Mouse (Mus musculus): Measurements from ENCODE around the gene Unc45a.
A peak's percentile ranks its signal among the peaks of the same experiment; 100 is the strongest.

The Unc45a gene

DNA sequence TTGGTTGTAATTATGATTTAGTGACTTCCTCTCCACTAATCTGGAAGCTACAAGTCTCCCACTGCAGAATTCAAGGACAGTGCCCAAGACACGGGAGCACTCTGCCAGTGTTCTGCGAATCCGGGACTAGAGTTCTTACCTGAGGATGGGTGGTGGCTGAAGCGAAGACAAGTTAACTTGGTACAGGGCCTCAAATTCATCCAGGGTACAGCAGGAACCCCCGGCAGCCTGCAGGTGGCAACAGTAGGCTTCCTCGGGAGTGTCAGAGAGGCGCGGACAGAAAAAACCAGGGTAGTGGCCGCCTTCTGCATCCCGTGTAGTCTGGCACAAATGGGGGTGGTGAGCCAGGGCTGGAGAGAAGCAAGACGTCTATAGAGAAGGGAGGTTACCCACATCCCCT, at the start of gene Unc45a:
Gene Unc45a, minus strand, starts transcription at position 213 of the 400 bp plus-strand sequence.
- DNase-seq (ENCODE audit: low spot score in 2 of 2) = peak; percentile 61 to 76

GRCm38 (mm10) chr7:80387633-80388543, 47.1 kb upstream of the Unc45a start, which contains the start of gene Fes:
TSS of gene Fes (minus strand) at chr7:80387946.
- peak; percentile 44 to 51 for DNase-seq (ENCODE audit: low spot score in 2 of 2)

- no peak for DNase-seq (ENCODE audit: low spot score in 2 of 2)
Measured at GRCm38 (mm10) chr7:80387033-80387632, 46.3 kb upstream of the Unc45a start.

DNA sequence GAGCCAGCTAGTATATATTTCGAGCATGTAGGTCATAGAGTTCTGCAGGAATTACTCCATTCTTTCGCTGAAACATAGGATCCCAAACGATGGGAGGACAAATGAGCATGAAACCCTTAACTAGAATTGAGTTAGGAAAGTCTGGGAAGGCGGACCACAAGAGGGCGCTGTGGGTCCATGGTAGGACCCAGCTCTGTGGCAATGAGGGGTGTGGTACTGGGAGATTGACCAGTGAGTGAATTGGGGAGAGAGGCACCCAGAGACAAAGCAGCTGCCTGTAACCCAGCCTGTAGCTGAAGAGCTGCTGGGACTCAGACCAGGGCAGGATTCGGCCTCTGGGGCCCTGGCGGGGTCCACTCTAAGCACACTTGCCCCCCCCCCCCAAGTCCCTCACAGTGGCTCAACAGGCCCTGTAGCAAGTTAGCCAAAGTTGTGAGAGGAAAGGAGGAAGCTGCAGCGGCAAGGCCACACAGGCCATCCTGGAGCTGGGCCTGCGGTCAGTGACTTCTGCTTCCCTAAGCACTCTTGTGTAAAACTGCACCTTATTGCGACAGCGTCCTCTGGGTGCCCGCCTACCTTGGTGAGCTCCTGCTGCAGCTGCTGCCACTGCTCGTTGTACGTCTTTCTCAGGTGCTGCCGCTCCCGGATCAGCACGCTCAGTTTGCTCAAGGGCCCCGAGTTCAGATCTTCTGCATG, 45.6 kb upstream of the Unc45a start:
- DNase-seq (ENCODE audit: low spot score in 2 of 2) = peak; percentile 86 to 88

- DNase-seq (ENCODE audit: low spot score in 2 of 2) = no peak
Measured at GRCm38 (mm10) chr7:80382919-80383318, 42.1 kb upstream of the Unc45a start.

- DNase-seq (ENCODE audit: low spot score in 2 of 2) = peak in 1 of 2 experiments; percentile 49
Measured at GRCm38 (mm10) chr7:80379531-80379930, 38.7 kb upstream of the Unc45a start.

- DNase-seq (ENCODE audit: low spot score in 2 of 2) = peak; percentile 59 to 77
Measured at GRCm38 (mm10) chr7:80377471-80377870, 36.7 kb upstream of the Unc45a start.

GRCm38 (mm10) chr7:80376192-80376591, 35.4 kb upstream of the Unc45a start:
- no peak for DNase-seq (ENCODE audit: low spot score in 2 of 2)

DNA sequence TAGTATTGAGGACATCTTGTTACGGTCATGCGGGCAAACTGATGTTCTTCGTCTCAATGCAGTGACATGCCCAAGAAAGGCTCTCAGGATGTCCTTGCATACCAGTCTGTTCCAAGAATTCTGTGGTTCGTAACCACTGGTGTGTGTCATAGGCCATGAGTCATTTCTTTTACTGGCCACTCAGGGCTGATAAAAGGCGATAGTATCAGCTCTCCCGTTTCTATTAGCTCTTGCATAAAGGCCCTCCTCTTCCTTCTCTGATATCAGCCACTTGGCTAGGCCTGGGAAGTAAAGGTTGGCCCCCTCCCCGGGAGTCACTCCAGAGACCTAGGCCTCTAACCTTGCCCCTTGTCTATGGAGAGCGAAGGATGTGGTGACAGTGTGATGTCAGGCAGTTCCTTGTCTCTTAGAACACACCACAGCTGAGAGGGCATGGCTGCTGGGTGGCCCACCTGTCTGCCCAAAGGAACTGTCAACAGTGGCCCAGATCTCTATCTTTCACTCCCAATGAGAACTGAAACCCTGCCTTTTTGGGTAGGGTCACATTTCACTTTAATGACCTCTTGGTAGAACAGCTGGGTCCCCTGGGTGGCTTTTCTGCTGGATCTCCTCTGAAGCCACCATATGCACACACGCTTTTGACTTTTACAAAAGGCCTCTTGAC, 34.7 kb upstream of the Unc45a start:
- DNase-seq (ENCODE audit: low spot score in 2 of 2) = no peak

DNA sequence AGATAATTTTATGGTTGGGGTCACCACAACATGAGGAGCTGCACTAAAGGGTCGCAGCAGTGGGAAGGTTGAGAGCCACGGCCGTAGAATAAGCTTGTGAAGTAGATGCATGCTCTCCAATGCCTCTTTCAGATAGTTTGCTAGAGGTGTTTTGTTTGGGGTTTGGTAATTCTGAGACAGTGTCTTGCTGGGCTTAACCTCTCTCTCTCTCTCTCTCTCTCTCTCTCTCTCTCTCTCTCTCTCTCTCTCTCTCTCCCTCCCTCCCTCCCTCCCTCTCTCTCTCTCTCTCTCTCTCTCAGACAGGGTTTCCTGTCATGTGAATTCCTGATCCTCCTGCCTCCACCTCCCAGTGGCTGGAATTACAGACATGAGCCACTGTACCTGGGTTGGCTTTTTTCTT, 33.9 kb upstream of the Unc45a start:
- no peak for DNase-seq (ENCODE audit: low spot score in 2 of 2)

- DNase-seq (ENCODE audit: low spot score in 2 of 2) = no peak
Measured at GRCm38 (mm10) chr7:80374280-80374679, 33.5 kb upstream of the Unc45a start.

GRCm38 (mm10) chr7:80373850-80374249, 33.0 kb upstream of the Unc45a start:
- DNase-seq (ENCODE audit: low spot score in 2 of 2) = no peak

DNA sequence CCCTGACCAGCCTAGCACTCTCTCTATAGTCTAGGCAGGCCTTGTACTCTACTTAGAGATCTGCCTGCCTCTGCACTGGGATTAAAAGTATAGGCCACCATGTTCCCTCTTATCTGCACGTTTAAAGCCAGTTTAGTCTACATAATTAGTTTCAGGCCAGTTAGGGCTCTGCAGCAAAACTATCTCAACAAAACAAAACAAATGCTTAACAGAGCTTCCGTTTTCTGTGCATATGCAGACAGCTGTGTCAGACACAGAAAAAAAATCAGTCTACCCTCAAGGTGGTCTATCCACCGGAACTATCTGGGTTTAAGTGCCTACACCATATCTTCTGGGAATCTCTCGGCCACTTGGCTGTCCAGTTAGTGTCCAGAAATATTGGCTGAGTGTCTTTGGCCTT, 32.5 kb upstream of the Unc45a start:
- no peak for DNase-seq (ENCODE audit: low spot score in 2 of 2)

DNA sequence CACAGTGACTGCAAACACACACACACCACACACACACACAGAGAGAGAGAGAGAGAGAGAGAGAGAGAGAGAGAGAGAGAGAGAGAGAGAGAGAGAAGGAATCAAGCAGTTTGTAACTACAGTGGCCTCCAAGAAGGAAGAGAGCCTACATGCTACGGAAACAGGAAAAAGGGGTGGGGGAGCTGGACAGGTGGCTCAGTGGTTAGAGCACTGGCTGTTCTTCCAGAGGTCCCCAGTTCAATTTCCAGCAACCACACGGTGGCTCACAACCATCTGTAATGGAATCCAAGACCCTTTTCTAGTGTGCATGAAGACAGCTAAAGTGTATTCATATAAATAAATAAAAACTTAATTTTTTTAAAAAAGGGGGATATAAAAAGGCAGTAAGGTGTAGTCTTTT, 31.9 kb upstream of the Unc45a start:
- DNase-seq (ENCODE audit: low spot score in 2 of 2) = no peak

GRCm38 (mm10) chr7:80372166-80372565, 31.4 kb upstream of the Unc45a start:
- DNase-seq (ENCODE audit: low spot score in 2 of 2) = peak in 1 of 2 experiments; percentile 48

DNA sequence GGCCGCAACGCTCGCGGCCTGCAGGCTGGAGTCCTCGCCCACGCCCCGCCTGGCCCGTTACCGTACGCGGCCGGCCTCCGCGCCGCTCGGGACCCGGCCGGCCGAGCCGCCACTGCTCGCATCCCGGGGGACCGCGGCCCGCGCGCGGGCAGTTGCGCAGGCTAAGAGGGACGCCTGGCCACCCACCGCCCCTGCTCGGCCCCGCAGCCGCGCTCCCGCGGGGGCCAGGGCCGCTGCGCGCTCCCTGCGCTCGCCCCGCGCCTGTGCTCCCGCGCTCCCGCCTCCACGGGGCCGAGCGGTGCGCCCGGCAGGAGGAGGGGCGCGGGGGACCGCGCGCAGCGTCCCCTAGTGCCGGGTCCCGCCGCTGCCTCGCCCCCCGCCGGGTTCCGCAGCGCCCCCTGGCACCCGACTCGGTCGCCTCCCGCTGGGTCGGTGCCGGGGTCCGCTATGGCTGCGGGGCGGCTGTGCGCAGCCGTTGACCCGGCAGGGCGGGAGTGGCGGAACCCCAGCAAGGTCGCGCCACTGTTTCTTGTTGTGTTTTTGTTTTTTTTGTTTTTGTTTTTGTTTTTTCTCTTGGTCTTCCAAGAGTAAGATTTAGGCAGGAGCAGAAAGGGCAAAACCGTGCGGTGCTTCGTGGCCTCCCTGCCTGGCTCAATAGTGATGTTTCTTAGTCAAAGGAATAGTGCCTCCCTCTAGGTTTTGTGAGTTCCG, 30.4 kb upstream of the Unc45a start, which contains the start of gene Man2a2:
Gene Man2a2, minus strand, starts transcription at position 335 of the 711 bp plus-strand sequence.
- DNase-seq (ENCODE audit: low spot score in 2 of 2) = peak; percentile 45 to 76

DNA sequence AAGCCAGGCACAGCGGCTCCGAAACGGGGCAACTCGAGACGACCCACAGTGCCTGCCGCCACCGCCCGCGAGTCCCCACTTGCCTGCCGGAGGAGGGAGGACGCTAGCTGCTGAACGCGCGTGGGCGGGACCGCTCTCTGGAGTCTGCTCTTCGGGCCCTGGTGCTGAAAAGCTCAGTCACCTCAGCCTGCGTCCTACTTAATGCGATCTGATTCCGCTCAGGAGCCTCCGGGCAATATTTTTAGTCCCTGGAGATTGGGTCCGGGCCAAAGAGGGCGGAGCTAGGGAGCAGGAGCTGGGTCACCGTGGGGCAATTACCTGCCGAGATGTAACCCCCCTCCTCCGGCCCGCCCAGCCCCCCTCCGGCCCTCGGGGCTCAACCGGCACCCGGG, 29.8 kb upstream of the Unc45a start:
- peak; percentile 62 to 78 for DNase-seq (ENCODE audit: low spot score in 2 of 2)

DNA sequence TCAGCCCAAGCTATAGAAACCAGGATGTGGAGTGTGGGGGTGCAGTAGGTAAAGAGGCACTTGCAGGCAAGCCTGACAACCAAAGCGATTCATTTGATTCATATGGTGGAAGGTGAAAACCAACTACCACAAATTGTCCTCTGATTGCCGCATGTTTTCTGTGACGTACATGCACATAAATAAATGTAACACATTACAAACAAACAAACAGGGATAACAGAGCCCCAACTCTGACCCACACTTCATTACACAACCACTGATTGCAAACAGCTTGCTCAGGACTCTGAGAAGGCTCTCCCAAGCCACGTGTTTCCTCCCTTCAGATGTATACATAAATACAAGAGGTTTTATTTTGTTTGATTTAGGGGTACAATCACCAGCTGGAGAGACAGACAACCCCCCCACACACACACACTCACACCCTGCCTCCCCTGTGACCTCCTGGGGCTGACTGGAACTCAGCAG, 29.2 kb upstream of the Unc45a start:
- DNase-seq (ENCODE audit: low spot score in 2 of 2) = no peak

GRCm38 (mm10) chr7:80369461-80369860, 28.7 kb upstream of the Unc45a start:
- peak in 1 of 2 experiments; percentile 42 for DNase-seq (ENCODE audit: low spot score in 2 of 2)

DNA sequence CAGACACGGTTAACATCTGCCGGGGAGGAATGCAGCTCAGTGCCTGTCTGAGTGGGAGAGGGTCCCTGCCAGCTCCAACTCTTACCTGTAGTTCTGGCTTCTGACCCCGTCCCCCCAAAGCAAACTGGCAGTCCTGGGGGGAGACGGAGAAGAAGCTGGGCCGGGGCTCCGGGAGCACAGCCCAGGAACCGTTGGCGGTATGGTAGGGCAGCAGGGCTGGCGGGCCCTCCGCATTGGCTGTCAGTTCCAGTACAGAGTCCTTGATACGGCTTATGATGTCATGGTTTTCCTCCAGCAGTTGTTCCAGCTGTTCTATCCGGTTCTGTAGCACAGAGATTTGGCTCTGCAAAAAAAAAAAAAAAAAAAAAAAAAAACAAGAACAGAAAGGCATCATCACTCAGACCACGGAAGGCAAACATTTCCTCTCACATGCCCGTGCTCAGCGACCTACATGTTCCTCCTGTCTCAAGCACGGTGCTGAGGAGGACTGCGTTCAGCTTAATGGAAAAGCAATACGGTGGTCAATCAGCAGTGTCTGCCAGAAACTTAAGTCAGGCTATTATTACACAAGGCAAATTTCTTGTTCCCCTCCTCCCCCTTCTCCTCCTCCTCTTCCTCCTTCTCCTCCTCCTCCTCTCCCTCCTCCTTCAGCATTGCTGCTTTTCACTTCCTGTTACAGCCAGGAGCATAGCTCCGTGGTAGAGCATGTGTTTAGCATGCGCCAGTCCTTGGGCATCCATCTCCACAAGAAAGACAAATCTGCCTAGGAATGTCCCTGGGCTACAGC, 28.0 kb upstream of the Unc45a start:
- no peak for DNase-seq (ENCODE audit: low spot score in 2 of 2)
